Mouse (Mus musculus) frontal cortex, postnatal 10 days (tissue): ENCODE measurements around the gene Zfp91.

ENCODE experiments used
- DNase-seq, 2 experiments: peaks; one replicate each; pipeline ENCODE4 v3.0.0; 2022; ENCODE audit warnings: low spot score in 2 of 2, mixed read lengths in 1 of 2

Gene Zfp91

DNA sequence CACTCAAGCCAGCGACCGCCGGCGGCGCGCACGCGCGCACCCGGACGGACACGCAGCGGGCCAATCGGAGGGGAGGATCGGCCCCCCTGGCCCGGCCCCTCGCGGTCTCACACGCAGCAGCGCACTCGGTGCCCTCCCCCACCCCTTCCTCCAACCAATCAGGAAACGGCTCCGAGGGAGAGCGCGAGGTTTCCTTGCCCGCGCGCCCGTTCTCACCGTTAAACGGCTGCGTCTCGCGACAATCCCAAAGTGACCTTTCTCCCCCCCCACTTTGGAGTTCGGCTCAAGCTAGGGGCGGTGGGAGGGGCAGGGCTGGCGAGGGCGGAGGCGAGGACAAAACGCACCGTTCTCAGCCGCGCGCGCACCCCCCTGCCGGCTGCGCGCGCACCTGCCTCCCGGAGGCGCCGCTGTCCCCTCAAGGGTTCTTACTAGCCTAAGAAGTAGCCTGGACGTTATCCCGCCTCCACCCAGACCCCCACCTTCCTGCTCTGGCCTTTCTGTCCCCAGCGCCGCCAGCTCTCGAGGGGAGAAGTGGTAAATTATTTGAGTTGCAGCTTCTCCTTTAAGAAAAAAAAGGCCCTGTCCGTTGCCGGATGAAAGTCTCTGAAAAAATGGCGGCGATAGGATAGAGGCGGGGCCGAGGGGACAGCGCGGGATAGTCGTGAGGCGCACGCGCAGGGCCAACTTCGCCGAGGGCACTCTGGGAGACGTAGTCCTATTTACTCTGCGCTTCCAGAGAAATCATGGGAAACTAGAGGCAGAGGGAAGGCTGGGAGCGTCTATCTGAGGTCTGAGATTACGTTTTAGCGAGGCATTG lies at the start of gene Zfp91, which contains the start of gene Lpxn:
Gene Zfp91, minus strand, starts transcription at position 616 of the 817 bp plus-strand sequence.
Gene Lpxn, plus strand, starts transcription at position 683 of the 817 bp plus-strand sequence.
- peak; percentile 97 for DNase-seq

- DNase-seq: no peak
Measured at GRCm38 (mm10) chr19:12838507-12838906, 42.6 kb upstream of the Zfp91 start.

- no peak for DNase-seq
Measured at GRCm38 (mm10) chr19:12833625-12834024, 37.7 kb upstream of the Zfp91 start.

GRCm38 (mm10) chr19:12831559-12831958 lies 35.6 kb upstream of the Zfp91 start:
- no peak for DNase-seq

GRCm38 (mm10) chr19:12830823-12831430 lies 35.0 kb upstream of the Zfp91 start:
- DNase-seq: no peak

GRCm38 (mm10) chr19:12824549-12824948 lies 28.6 kb upstream of the Zfp91 start:
- no peak for DNase-seq

- DNase-seq: no peak
Measured at GRCm38 (mm10) chr19:12820383-12820782, 24.5 kb upstream of the Zfp91 start.

DNA sequence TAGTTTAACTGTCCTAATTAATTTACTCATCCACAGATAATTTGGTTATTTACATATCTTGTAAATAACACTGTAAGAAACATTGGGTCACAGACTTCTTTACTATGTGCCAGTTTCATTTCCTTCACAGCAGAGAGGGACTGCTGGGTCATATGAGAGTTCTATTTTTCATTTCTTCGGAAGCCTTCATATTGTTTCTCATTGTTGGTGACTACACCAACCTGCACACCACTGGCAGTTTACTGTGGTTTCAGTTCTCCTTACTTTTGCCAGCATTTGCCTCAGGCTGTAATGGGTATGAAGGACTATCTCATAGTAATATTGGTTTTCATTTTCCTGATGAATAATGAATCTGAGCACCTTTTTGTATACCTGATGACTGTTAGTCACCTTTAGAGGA lies 22.6 kb upstream of the Zfp91 start:
- DNase-seq: no peak

DNA sequence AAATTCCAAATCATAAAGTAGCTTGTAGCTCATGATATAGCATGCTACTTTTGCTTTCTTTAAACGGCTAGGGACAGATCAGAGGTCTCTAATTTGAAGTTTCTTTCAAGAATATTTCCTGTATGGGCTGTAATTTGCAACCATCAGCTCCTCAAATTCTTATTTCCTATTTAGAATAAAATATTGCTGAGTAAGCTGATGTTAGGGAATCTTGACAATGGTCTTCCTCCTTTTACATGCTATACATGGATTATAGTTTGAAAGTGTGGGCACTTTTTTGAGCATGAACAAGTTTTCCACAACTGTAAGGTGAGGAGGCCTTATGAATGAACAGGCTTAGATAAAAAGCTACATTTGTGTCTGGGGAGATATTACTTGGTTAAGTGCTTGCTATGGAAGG lies 18.0 kb upstream of the Zfp91 start:
- DNase-seq: no peak

GRCm38 (mm10) chr19:12812644-12813364 lies 16.9 kb upstream of the Zfp91 start:
- DNase-seq: no peak

DNA sequence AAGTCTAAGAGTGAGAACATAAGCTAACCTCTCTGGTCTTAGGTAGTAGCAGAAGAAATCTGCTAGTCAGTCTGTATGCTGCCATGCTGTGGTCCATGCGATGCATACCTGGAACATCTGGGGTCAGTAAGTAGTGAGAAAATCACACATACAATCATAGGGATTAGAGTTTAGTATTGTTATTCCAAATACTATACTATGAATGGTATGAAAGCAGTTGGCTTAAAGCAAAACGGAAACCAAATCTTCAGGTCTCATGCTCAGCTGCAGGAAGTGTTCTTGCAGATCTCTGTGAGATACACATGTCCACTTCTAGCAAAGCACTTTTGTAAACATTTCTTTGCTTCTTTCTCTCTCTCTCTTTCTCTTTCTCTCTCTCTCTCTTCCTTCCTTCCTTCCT lies 10.3 kb upstream of the Zfp91 start:
- DNase-seq: no peak

GRCm38 (mm10) chr19:12805730-12806129 lies 9.8 kb upstream of the Zfp91 start:
- no peak for DNase-seq

DNA sequence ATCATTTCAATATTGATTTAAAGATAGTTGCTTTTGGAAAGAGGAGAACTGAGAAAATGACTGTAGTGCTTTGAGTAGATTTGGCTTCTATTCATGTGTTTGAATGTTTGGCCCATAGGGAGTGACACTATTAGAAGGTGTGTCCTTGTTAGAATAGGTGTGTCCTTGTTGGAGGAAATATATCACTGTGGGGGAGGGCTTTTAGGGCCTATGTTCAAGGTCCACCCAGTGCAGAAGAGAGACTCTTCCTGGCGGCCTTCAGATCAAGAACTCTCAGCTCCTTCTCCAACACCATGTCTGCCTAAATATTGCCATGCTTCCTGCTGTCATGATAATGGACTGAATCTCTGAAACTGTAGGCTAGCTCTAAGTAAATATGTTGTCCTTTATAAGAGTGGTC lies 8.3 kb upstream of the Zfp91 start:
- no peak for DNase-seq

GRCm38 (mm10) chr19:12802830-12803229 lies 6.9 kb upstream of the Zfp91 start:
- DNase-seq: no peak

GRCm38 (mm10) chr19:12801046-12801445 lies 5.1 kb upstream of the Zfp91 start:
- no peak for DNase-seq

DNA sequence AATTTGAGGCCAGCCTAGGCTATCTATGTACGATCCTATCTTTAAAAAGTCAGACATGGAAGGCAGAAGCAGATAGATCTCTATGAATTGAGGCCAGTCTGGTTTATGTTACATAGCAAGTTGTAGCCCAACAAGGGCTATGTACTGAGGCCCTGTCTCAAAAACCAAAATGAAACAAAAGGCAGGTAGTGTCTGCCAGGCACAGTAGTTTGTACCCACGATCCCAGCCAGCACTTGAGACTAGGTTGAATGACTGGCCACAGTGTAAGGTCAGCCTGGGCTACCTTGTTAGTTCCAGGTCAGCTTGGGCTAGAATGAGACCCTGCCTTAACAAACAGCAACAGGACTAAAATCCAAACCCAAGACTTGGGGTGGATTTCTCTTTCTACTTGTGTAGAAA lies 4.7 kb upstream of the Zfp91 start:
- DNase-seq: no peak

- DNase-seq: no peak
Measured at GRCm38 (mm10) chr19:12799081-12799480, 3.2 kb upstream of the Zfp91 start.

DNA sequence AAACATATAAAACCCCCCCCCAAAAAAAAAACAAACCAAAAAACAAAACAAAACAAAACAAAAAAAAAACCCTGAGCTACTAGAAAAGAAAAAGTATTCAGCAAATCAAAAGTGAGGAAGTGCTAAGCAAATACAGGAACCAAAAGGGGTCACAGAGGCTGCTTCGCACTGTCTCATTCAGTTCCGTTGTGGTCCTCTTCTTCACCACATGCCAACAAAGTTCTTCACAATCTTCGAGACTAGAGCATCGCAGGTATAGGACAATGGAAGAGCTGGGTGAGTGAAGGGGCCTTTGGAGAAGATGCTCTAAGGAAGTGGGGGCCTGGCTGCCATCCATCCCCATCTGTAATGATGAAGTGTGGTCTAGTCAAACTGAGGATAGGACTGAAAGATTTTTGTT lies 2.5 kb upstream of the Zfp91 start:
- no peak for DNase-seq

DNA sequence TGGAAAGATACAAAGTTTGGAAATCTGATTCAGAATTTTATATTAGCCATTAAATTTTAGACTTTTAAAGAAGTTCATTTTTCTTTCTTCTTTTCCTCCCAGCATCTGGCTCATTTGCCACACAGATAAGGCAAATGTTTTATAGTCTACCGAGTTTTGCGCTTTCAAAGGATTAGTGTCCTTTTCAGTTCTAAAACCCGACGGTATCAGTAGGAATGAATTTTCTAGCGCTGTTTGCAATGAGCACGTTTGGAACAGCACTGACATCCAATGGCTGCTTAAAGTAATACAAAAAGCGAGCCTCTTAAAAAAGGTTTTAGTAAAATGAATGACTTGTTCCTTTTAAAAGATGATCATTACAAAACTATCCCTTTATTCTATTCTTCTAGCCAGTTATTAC lies 1.1 kb upstream of the Zfp91 start:
- DNase-seq: no peak

- DNase-seq: peak in 1 of 2 experiments; percentile 50
Measured at GRCm38 (mm10) chr19:12796328-12796931, 504 bp upstream of the Zfp91 start.

- no peak for DNase-seq
Measured at GRCm38 (mm10) chr19:12795110-12795509, 816 bp downstream of the Zfp91 start.
